ENCODE assay signal across 8 mouse cellular contexts in genomic region chr8:73233358-73234041, GRCm38 (mm10).
DNase-seq lines count a peak whose midpoint lies in the region; ATAC-seq and TF ChIP-seq lines count a peak whose summit lies in the region.

No protein-coding gene starts in this region.

- no peaks in the 10 kb centered on the region for H3K4me1 ChIP-seq in midbrain, embryonic 13.5 days (replicated peaks)
- no peaks in the 10 kb centered on the region for H3K4me1 ChIP-seq in midbrain, embryonic 11.5 days (ENCODE audit: control insufficient read depth, insufficient read depth, low read length)
- H3K4me1 ChIP-seq in kidney, embryonic 14.5 days (ENCODE audit: control insufficient read depth, insufficient read depth, low read length): no peaks in the 10 kb centered on the region
- no peaks in the 10 kb centered on the region for H3K4me1 ChIP-seq in lung, postnatal 0 days (ENCODE audit: insufficient read depth, low read depth, low read length)
- no peaks in the 10 kb centered on the region for H3K4me1 ChIP-seq in stomach, embryonic 16.5 days (ENCODE audit: control insufficient read depth, insufficient read depth, low read length)

- H3K4me2 ChIP-seq in midbrain, embryonic 13.5 days (replicated peaks): no peak overlapping the region
- H3K4me2 ChIP-seq in midbrain, embryonic 11.5 days: no peak overlapping the region
- H3K4me2 ChIP-seq in kidney, embryonic 14.5 days (replicated peaks; ENCODE audit: low read depth, low read length): no peak overlapping the region
- no peak overlapping the region for H3K4me2 ChIP-seq in lung, postnatal 0 days (replicated peaks; ENCODE audit: low read depth, low read length)
- H3K4me2 ChIP-seq in stomach, embryonic 16.5 days (ENCODE audit: low read depth, low read length): no peak overlapping the region

- TF ChIP-seq EP300 in lung, postnatal 0 days (IDR thresholded peaks at IDR 0.05): no peak

- no peak for DNase-seq in midbrain, embryonic 11.5 days (ENCODE audit: low spot score, missing footprints)
- DNase-seq in c-Kit-positive CD71-positive TER-119-positive erythroid progenitor cells, embryonic 14.5 days (ENCODE audit: low spot score): peak; percentile 1
- DNase-seq in lung, postnatal 0 days (ENCODE audit: low spot score): peak; percentile 78

- peak; percentile 58; the same call in 1 of the 2 replicates for ATAC-seq in midbrain, embryonic 13.5 days
- ATAC-seq in midbrain, embryonic 11.5 days (ENCODE audit: low FRiP score): no peak; the same call in 1 of the 2 replicates
- ATAC-seq in frontal cortex, adult (ENCODE audit: low TSS enrichment): peak; percentile 90
- peak; percentile 83; the same call in 1 of the 2 replicates for ATAC-seq in kidney, embryonic 14.5 days (ENCODE audit: low FRiP score, low TSS enrichment)
- peak; percentile 62 for ATAC-seq in lung, postnatal 0 days
- 0 out of 2 replicates have a peak, but pooled peaks have one; percentile 40 for ATAC-seq in stomach, embryonic 16.5 days (ENCODE audit: insufficient read depth, low FRiP score)
- ATAC-seq in CD4-positive, CD25-positive, alpha-beta regulatory T cell, adult 4 months: no peak

- no peaks in the 10 kb centered on the region for H3K9me3 ChIP-seq in midbrain, embryonic 13.5 days
- H3K9me3 ChIP-seq in midbrain, embryonic 11.5 days (ENCODE audit: control insufficient read depth, low read length): no peaks in the 10 kb centered on the region
- no peaks in the 10 kb centered on the region for H3K9me3 ChIP-seq in kidney, embryonic 14.5 days (ENCODE audit: control insufficient read depth, low read length)
- H3K9me3 ChIP-seq in lung, postnatal 0 days (ENCODE audit: low read length): no peaks in the 10 kb centered on the region
- no peaks in the 10 kb centered on the region for H3K9me3 ChIP-seq in stomach, embryonic 16.5 days (replicated peaks; ENCODE audit: control insufficient read depth, low read length)

- no peak overlapping the region for H3K9ac ChIP-seq in midbrain, embryonic 13.5 days (replicated peaks)
- H3K9ac ChIP-seq in midbrain, embryonic 11.5 days (ENCODE audit: low read length): no peak overlapping the region
- no peak overlapping the region for H3K9ac ChIP-seq in kidney, embryonic 14.5 days (ENCODE audit: low read depth, low read length)
- no peak overlapping the region for H3K9ac ChIP-seq in lung, postnatal 0 days (replicated peaks; ENCODE audit: low read depth)
- no peak overlapping the region for H3K9ac ChIP-seq in stomach, embryonic 16.5 days (ENCODE audit: low read length)

- H3K36me3 ChIP-seq in midbrain, embryonic 13.5 days: no peaks in the 10 kb centered on the region
- H3K36me3 ChIP-seq in midbrain, embryonic 11.5 days (ENCODE audit: control insufficient read depth, insufficient read depth, low read length): no peaks in the 10 kb centered on the region
- no peaks in the 10 kb centered on the region for H3K36me3 ChIP-seq in kidney, embryonic 14.5 days (ENCODE audit: control insufficient read depth, insufficient read depth, low read length)
- no peaks in the 10 kb centered on the region for H3K36me3 ChIP-seq in lung, postnatal 0 days (ENCODE audit: insufficient read depth, low read length)
- no peaks in the 10 kb centered on the region for H3K36me3 ChIP-seq in stomach, embryonic 16.5 days (ENCODE audit: control insufficient read depth, insufficient read depth, low read length)

- H3K27ac ChIP-seq in midbrain, embryonic 13.5 days: no peak overlapping the region
- no peak overlapping the region for H3K27ac ChIP-seq in midbrain, embryonic 11.5 days (ENCODE audit: low read depth, low read length)
- no peak overlapping the region for H3K27ac ChIP-seq in kidney, embryonic 14.5 days (ENCODE audit: low read depth, low read length)
- no peak overlapping the region for H3K27ac ChIP-seq in lung, postnatal 0 days (ENCODE audit: low read length)
- no peak overlapping the region for H3K27ac ChIP-seq in stomach, embryonic 16.5 days (ENCODE audit: low read length)

- no peaks in the 10 kb centered on the region for H3K27me3 ChIP-seq in midbrain, embryonic 13.5 days
- no peaks in the 10 kb centered on the region for H3K27me3 ChIP-seq in midbrain, embryonic 11.5 days (ENCODE audit: control insufficient read depth, insufficient read depth, low read length)
- H3K27me3 ChIP-seq in kidney, embryonic 14.5 days (ENCODE audit: control insufficient read depth, insufficient read depth, low read length): no peaks in the 10 kb centered on the region
- H3K27me3 ChIP-seq in lung, postnatal 0 days (replicated peaks; ENCODE audit: insufficient read depth, low read length): no peaks in the 10 kb centered on the region
- no peaks in the 10 kb centered on the region for H3K27me3 ChIP-seq in stomach, embryonic 16.5 days (ENCODE audit: control insufficient read depth, insufficient read depth, low read length)

- peak; percentile 85 for TF ChIP-seq CTCF in lung, postnatal 0 days (IDR thresholded peaks at IDR 0.05)

- H3K4me3 ChIP-seq in midbrain, embryonic 13.5 days (replicated peaks): no peak overlapping the region
- H3K4me3 ChIP-seq in midbrain, embryonic 11.5 days (ENCODE audit: low read depth, low read length): no peak overlapping the region
- H3K4me3 ChIP-seq in kidney, embryonic 14.5 days (ENCODE audit: low read length): no peak overlapping the region
- no peak overlapping the region for H3K4me3 ChIP-seq in lung, postnatal 0 days (ENCODE audit: low read depth, low read length)
- no peak overlapping the region for H3K4me3 ChIP-seq in stomach, embryonic 16.5 days (replicated peaks; ENCODE audit: low read length)

- 61% methylated on average over 6 of the region's 6 CpGs for WGBS in midbrain, embryonic 13.5 days
- 65% methylated on average over 6 of the region's 6 CpGs for WGBS in midbrain, embryonic 11.5 days
- 55% methylated on average over 6 of the region's 6 CpGs for WGBS in kidney, embryonic 14.5 days
- 44% methylated on average over 6 of the region's 6 CpGs for WGBS in lung, postnatal 0 days
- WGBS in stomach, embryonic 16.5 days: 33% methylated on average over 6 of the region's 6 CpGs

Comparison
In these comparisons a context has a peak if more than half of its experiments do, and no peak if none do; other contexts are left out.
1. ATAC-seq: peak in midbrain, embryonic 13.5 days (single experiment), frontal cortex, adult (single experiment), kidney, embryonic 14.5 days (single experiment), lung, postnatal 0 days (single experiment) and stomach, embryonic 16.5 days (single experiment); none in midbrain, embryonic 11.5 days (single experiment) and CD4-positive, CD25-positive, alpha-beta regulatory T cell, adult 4 months (single experiment).